ENCODE assay signal across 8 mouse cellular contexts in the genomic region with DNA sequence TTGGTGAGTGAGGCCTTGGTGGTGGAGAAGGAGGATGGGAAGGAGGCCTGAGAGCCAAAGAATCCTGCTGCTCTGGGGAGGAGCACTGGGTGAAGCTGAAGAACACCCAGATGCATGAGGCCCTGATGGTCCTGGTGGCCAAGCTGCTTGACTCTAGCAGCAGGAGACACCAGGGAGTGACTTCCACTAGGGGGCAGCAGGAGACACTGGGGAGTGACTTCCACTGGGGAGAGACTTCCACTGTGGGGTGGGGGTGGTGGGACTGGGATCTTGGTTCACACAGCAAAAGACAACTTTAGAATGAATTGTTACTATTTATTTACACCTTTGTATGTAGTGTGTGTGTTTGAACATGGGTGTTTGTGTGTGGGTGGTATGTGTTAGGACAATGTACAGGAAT. TPM values are rescaled to one million over a fixed set of nuclear protein-coding genes. Genes with fewer than 3 reads are reported as not detected.
DNase-seq lines count a peak whose midpoint lies in the region.

No protein-coding gene starts in this region.

- DNase-seq in gastrocnemius, postnatal 10 days: peak; percentile 53
- DNase-seq in gastrocnemius, postnatal 4 days (ENCODE audit: low spot score in 2 of 2): no peak
- peak; percentile 47 for DNase-seq in right cerebral cortex, postnatal 4 days
- no peak for DNase-seq in right cerebral cortex, postnatal 36 days (ENCODE audit: low spot score in 2 of 2)
- peak; percentile 26 for DNase-seq in embryo, embryonic 9.5 days (ENCODE audit: extremely low spot score)
- DNase-seq in lung, postnatal 14 days: peak; percentile 56
- DNase-seq in thymus, postnatal 4 days: peak; percentile 88
- DNase-seq in frontal cortex, postnatal 10 days (ENCODE audit: low spot score in 2 of 2): no peak

RNA-seq across cellular contexts. Expression of a gene that starts 9.1 kb away (rescaled TPM):
- total RNA-seq in gastrocnemius, postnatal 10 days (2021): 10 to 100 TPM; 27.2 to 34.6 TPM
- 10 to 100 TPM; 38.9 to 43.3 TPM for total RNA-seq in gastrocnemius, postnatal 4 days (2021)

RNA-seq across cellular contexts. Expression of a gene that starts 15.2 kb away (rescaled TPM):
- total RNA-seq in gastrocnemius, postnatal 10 days (2021): 10 to 100 TPM; 25.0 to 25.5 TPM
- total RNA-seq in gastrocnemius, postnatal 4 days (2021): 10 to 100 TPM; 21.6 to 25.8 TPM

Comparison
In these comparisons a context has a peak if more than half of its experiments do, and no peak if none do; other contexts are left out.
1. DNase-seq: peak in gastrocnemius, postnatal 10 days (single experiment), right cerebral cortex, postnatal 4 days (single experiment), embryo, embryonic 9.5 days (single experiment), lung, postnatal 14 days (single experiment) and thymus, postnatal 4 days (single experiment); none in gastrocnemius, postnatal 4 days (0 of 2), right cerebral cortex, postnatal 36 days (0 of 2) and frontal cortex, postnatal 10 days (0 of 2).